Mouse (Mus musculus) left cerebral cortex, adult 9 months (tissue): ENCODE results near the gene Gm6592.
"Not testable (repeated sequence)": the region's sequence is repeated elsewhere in the genome, so short reads cannot be mapped to it uniquely, and the experiment has no call there.

ENCODE experiments used
- DNase-seq, 2 experiments: peaks; one replicate each; pipeline ENCODE4 v3.0.0; 2022; ENCODE audit warnings: low spot score in 2 of 2

The Gm6592 gene

DNA sequence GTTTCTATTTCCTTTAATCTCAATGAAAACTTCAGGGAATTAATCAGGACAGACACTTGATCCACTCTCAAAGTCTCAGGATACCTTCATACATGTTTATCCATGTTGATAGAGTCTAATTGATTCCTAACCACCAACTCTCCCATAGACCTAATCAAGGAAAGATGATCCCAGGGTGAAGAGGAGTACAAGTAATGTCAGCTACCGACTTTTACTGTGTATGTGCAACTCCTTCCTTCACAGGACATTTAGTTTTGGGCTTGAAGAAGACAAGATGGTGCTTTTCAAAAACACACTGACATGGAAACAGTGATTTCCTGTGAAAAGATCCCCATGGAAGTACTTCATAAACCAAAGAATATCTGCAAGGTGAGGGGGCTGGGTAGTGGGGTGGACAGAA lies at the start of gene Gm6592:
Gene Gm6592 (plus strand): TSS at position 301 of the 400 bp plus-strand sequence.
- DNase-seq, result no peak

DNA sequence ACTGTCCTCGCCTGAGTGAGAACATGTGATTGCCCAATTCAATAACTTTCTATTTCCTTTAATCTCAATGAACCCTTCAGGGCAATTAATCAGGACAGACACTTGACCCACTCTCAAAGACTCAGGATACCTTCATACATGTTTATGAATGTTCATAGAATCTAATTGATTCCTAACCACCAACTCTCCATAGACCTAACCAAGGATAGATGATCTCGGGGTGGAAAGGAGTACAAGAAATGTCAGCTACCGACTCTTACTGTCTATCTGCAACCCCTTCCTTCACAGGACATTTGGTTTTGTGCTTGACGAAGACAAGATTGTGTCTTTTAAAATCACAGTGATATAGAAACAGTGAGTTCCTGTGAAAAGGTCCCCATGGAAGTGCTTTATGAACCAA lies 40.4 kb upstream of the Gm6592 start, which contains the start of gene Ssxb5:
Gene Ssxb5 (plus strand): TSS at position 301 of the 400 bp plus-strand sequence.
- not testable (repeated sequence) for DNase-seq

DNA sequence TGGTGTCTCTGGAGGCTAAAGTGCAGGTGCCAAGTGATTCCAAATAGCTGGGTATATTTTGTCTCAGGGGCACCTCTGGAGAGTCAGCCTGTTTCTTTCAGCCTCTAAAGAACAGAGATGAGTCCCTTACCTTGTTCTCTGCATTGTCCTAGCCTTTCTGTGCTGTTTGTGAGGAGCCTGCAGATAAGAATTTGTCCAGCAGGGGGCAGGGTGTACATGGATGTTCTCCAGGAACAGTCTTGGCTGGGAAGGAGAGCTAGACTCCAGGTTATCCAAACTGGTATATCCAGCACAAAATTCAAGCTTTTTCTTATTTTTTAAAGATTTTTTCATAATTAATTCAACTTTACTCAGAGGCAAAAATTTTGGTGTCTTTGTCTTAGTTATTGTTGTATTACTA lies 11.8 kb upstream of the Gm6592 start:
- DNase-seq, result peak in 1 of 2 experiments; percentile 65

DNA sequence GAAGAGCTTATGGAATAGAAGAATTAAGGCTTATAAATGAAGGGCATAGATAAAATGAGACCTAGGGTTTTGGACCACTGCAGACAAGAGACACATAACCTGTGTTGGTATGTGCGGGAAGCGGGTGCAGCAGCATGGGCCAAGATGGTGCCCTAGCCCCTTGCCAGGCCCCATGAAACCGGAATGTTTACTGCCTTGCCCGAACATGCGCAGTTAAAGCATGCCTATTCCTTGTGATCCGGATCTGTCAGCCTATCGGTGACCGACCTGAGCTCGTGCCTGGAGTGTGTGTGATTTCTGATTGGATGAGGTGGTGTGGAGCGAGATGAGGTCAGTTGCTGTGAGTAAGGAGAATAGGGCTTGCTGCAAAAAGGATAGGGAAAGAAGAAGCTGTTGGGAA lies 8.7 kb downstream of the Gm6592 start:
- no peak for DNase-seq

DNA sequence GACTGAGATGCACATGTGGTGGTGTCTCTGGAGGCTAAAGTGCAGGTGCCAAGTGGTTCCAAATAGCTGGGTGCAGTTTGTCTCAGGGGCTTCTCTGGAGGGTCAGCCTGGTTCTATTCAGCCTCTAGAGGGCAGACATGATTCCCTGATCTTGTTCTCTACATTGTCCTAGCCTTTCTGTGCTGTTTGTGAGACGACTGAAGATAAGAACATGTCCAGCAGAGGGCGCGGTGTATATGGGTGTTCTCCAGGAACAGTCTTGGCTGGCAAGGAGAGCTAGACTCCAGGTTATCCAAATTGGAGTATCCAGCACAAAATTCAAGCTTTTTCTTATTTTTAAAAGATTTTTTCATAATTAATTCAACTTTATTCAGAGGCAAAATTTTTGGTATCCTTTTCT lies 20.5 kb downstream of the Gm6592 start:
- peak; percentile 25 to 83 for DNase-seq

DNA sequence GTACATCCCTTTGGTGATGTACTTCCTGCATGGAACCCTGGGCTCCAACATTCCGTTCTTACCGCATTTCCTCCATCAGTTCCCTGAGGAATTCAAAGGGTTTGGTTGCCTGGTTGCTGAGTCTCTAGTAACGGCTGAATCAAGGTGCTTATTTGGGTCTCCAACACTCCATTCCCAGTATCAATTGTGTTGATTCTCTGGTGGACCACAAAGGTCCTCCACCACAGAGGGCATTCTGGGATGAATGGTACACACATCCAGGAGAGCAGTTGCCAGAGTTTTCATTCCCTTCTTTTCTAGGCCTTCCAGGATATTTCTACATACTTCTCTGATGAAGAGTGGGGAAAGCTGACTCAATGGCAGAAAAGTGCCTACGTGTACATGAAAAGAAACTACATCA lies 30.2 kb downstream of the Gm6592 start, which contains the start of gene Gm5751:
Gene Gm5751 (plus strand): TSS at position 301 of the 400 bp plus-strand sequence.
- not testable (repeated sequence) for DNase-seq

DNA sequence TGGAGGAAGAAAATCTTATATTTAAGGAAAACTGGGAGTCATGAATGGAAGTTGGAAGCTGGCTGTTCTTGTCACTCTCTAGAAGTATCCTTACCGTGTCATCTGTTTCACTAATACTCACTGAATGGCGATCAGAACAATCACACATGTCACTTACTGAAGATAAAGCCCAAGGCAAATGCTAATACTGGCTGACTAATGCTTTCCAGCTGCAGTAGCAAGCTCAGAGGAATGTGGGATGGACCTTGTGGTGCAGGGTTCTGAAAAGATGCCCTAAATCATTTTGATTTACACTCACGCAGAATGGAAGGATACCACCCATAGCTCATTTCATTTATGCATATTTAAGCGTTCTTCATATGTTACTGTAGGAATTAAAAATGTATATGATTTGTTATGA lies 40.5 kb downstream of the Gm6592 start:
- DNase-seq, result no peak

DNA sequence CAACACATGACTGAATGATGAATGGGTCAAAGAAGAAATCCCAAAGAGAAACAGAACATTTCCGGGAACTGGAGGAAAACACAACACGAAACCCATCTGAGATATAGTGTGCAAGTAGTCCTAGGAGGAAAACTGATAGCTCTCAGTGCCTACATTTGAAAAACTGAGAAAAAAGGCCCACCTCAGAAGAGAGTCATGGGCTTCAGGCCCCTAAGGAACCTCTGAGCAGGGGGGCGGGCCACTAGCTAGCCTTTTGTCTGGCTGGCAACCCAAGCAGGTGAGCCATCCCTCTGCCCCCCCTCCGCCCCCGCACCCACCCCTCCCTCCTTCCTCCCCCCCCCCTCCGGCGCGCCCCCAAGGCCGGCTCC lies 48.2 kb downstream of the Gm6592 start:
- no peak for DNase-seq

DNA sequence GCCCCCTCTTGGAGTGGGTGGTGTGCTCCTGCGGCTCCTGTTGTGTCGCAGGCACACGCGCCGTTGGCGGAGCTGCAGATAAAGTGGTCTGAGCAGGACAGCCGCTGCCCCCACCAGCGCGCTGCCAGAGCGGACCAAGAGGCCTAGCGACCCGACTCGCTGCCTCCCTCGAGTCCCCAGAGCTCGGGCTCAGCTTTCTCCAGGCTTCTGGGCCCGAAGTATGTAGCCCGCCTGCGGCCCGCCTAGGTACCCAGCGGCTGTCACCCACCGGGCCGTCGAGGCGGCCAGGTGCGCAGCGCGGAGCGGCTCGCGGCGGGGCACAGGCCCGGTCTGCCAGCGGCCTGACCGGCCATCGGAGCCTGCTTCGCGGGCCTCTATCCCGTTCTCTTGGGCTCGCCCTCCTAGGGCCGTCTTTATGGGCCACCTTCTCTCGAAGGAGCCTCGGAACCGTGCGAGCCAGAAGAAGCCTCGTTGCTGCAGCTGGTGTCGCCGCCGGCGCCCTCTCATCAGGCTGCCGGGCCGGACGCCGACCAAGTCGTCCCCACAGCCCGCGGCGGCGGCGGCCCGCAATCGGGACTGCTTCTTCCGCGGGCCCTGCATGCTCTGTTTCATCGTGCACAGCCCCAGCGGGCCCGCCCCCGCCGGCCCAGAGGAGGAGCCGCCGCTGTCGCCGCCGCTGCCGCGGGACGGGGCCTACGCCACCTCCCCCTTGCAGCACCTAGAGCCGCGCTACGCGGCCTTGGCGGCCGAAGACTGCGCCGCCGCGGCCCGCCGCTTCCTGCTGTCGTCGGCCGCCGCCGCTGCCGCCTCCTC lies 48.8 kb downstream of the Gm6592 start, which contains the start of gene B630019K06Rik:
Gene B630019K06Rik (plus strand): TSS at position 40 of the 813 bp plus-strand sequence.
- peak in 1 of 2 experiments; percentile 46 for DNase-seq

DNA sequence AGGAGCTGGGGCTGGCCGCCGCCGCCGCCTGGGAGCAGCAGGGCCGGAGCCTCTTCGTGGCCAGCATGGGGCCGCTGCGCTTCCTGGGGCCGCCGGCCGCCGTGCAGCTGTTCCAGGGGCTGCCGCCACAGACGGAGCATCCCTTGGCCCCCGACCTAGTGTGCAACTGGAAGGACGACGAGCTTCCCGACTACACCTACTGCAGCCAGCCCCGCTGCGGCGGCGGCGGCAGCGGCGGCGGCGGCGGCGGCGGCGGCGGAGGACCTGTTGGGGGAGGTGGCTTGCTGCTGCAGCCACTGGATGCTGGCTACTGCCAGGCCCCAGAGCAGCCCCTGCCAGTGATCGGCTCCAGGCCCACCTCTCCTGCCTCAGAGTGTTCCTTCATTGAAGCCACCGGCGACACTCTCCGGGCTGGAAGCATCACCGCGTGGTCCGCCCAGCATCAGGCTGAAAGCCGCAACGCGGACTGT lies 49.4 kb downstream of the Gm6592 start:
- peak in 1 of 2 experiments; percentile 4 for DNase-seq
